In genomic region chr11:49903333-49903732, GRCm38 (mm10) we compare ENCODE assay signal across 9 mouse cellular contexts. TPM values are rescaled to one million over a fixed set of nuclear protein-coding genes. Genes with fewer than 3 reads are reported as not detected.
DNase-seq lines count a peak whose midpoint lies in the region; ATAC-seq and TF ChIP-seq lines count a peak whose summit lies in the region.
"Had no signal": no experiment of that assay in that cellular context is flagged by ENCODE, and none has a peak within 500 bp of the region (broad histone marks: within the 10 kb centered on the region; RNA-seq: fewer than 3 reads in every experiment).

No protein-coding gene starts in this region.

- H3K36me3 ChIP-seq in heart, embryonic 12.5 days: no peaks in the 10 kb centered on the region
- no peaks in the 10 kb centered on the region for H3K36me3 ChIP-seq in stomach, postnatal 0 days (ENCODE audit: control insufficient read depth, insufficient read depth, low read length)

- TF ChIP-seq CTCF in cortical plate, adult 2 months (IDR thresholded peaks at IDR 0.05; ENCODE audit: extremely low read depth, insufficient read depth, low read length): peak; percentile 81
- TF ChIP-seq CTCF in stomach, postnatal 0 days (IDR thresholded peaks at IDR 0.05; ENCODE audit: low read depth): peak; percentile 84

- H3K27me3 ChIP-seq in heart, embryonic 12.5 days (replicated peaks): peaks cover 57% of the 10 kb centered on the region
- peaks cover 7% of the 10 kb centered on the region; the same call in 1 of the 2 replicates for H3K27me3 ChIP-seq in stomach, postnatal 0 days (ENCODE audit: control insufficient read depth, insufficient read depth, low read length)

- no peak overlapping the region for H3K4me3 ChIP-seq in heart, embryonic 12.5 days
- H3K4me3 ChIP-seq in cortical plate, adult 2 months (ENCODE audit: insufficient read depth, low read length): peak overlapping the region; percentile 57; the same call in 1 of the 2 replicates
- H3K4me3 ChIP-seq in stomach, postnatal 0 days (ENCODE audit: low read depth, low read length): no peak overlapping the region

- H3K4me2 ChIP-seq in heart, embryonic 12.5 days: no peak overlapping the region
- H3K4me2 ChIP-seq in stomach, postnatal 0 days (replicated peaks; ENCODE audit: low read depth): no peak overlapping the region

- peak; percentile 61 for DNase-seq in heart, adult 8-10 months (ENCODE audit: low spot score)
- peak; percentile 74 for DNase-seq in ZHBTc4 (ENCODE audit: low read depth, low spot score)
- DNase-seq in heart, adult 9 months (ENCODE audit: low spot score in 2 of 2): peak; percentile 17 to 46
- DNase-seq in left cerebral cortex, adult 18-20 months (ENCODE audit: low spot score in 2 of 2): peak; percentile 80 to 90
- DNase-seq in stomach, postnatal 0 days (ENCODE audit: low spot score): peak; percentile 73

- H3K9ac ChIP-seq in heart, embryonic 12.5 days: no peak overlapping the region
- no peak overlapping the region for H3K9ac ChIP-seq in stomach, postnatal 0 days (ENCODE audit: low read length)

- no peak for TF ChIP-seq POLR2A in cortical plate, adult 2 months (IDR thresholded peaks at IDR 0.05; ENCODE audit: extremely low read depth, insufficient read depth, low read length)

- no peak for TF ChIP-seq EP300 in stomach, postnatal 0 days (optimal IDR thresholded peaks at IDR 0.05)

- 0 out of 2 replicates have a peak, but pooled peaks cover 9% of the 10 kb centered on the region for H3K4me1 ChIP-seq in heart, embryonic 12.5 days (replicated peaks)
- H3K4me1 ChIP-seq in cortical plate, adult 2 months (ENCODE audit: control insufficient read depth, insufficient read depth, low read length): no peaks in the 10 kb centered on the region
- no peaks in the 10 kb centered on the region for H3K4me1 ChIP-seq in stomach, postnatal 0 days (replicated peaks; ENCODE audit: control insufficient read depth, insufficient read depth)

- no peak for ATAC-seq in heart, embryonic 12.5 days (ENCODE audit: insufficient number of reproducible peaks, low FRiP score)
- ATAC-seq in monocyte, adult 5-6 weeks (replicated peaks; ENCODE audit: insufficient number of reproducible peaks, low FRiP score, low TSS enrichment, poor library complexity, severe bottlenecking): peak; percentile 66; the same call in 1 of the 2 replicates
- no peak for ATAC-seq in stomach, postnatal 0 days (ENCODE audit: low FRiP score, low TSS enrichment)

- H3K9me3 ChIP-seq in heart, embryonic 12.5 days (replicated peaks): no peaks in the 10 kb centered on the region
- no peaks in the 10 kb centered on the region for H3K9me3 ChIP-seq in stomach, postnatal 0 days (ENCODE audit: control insufficient read depth, low read length)

- H3K27ac ChIP-seq in heart, embryonic 12.5 days (ENCODE audit: poor library complexity, severe bottlenecking): no peak overlapping the region
- no peak overlapping the region for H3K27ac ChIP-seq in cortical plate, adult 2 months (ENCODE audit: insufficient read depth, low read length)
- H3K27ac ChIP-seq in stomach, postnatal 0 days (replicated peaks): no peak overlapping the region
- H3K27ac ChIP-seq: macrophage had no signal

- WGBS in heart, embryonic 12.5 days: 11% methylated on average over 7 of the region's 7 CpGs
- WGBS in stomach, postnatal 0 days: 14% methylated on average over 7 of the region's 7 CpGs

RNA-seq across cellular contexts. Expression of gene Rasgef1c, which starts 1.7 kb away (rescaled TPM):
- total RNA-seq in heart, adult 8-10 months (2022): under 1 TPM; 0.23 to 0.56 (median 0.44) TPM
- 0.18 and 0.19 TPM in 2 replicates for polyA plus RNA-seq in heart, embryonic 12.5 days (2016; fragmentation: Nextera tagmentation; extraction: Ambion mirVana)
- polyA plus RNA-seq in cortical plate, adult 2 months (2012; rRNA removed): 38.6 and 38.8 TPM in 2 replicates
- 10 to 100 TPM; 33.1 to 40.5 TPM for total RNA-seq in left cerebral cortex, adult 18-20 months (2021)
- total RNA-seq in monocyte, adult 5-6 weeks (2017): 0.29 to 0.96 TPM in 2 of 3 replicates, not detected in the other
- 0.57 and 0.74 TPM in 2 replicates for polyA plus RNA-seq in stomach, postnatal 0 days (2015; fragmentation: Nextera tagmentation; extraction: Ambion mirVana)
- polyA plus RNA-seq: macrophage had no signal

RNA-seq across cellular contexts. Expression of gene Mapk9, which starts 56.8 kb away (rescaled TPM):
- total RNA-seq in heart, adult 8-10 months (2022): 10 to 100 TPM; 42.8 to 47.4 (median 43.5) TPM
- polyA plus RNA-seq in heart, embryonic 12.5 days (2016; fragmentation: Nextera tagmentation; extraction: Ambion mirVana): 37.3 and 39.4 TPM in 2 replicates
- 130 and 131 TPM in 2 replicates for polyA plus RNA-seq in cortical plate, adult 2 months (2012; rRNA removed)
- total RNA-seq in left cerebral cortex, adult 18-20 months (2021): 100 to 1,000 TPM; 224 to 229 TPM
- total RNA-seq in monocyte, adult 5-6 weeks (2017): 43.4 to 49.7 TPM (median 45.7 TPM) in 3 replicates
- 19.2 and 19.7 TPM in 2 replicates for polyA plus RNA-seq in stomach, postnatal 0 days (2015; fragmentation: Nextera tagmentation; extraction: Ambion mirVana)

Comparison
In these comparisons a context has a peak if more than half of its experiments do, and no peak if none do; other contexts are left out.
1. DNase-seq: peak in every context shown above with its lines; median percentile 85 in left cerebral cortex, adult 18-20 months; 74 in ZHBTc4; 73 in stomach, postnatal 0 days; 61 in heart, adult 8-10 months; 32 in heart, adult 9 months.
2. RNA of gene Rasgef1c, which starts 1.7 kb away (total RNA-seq): 33.1 to 40.5 TPM in left cerebral cortex, adult 18-20 months; 0.23 to 0.56 TPM in heart, adult 8-10 months and 0.29 to 0.96 TPM in monocyte, adult 5-6 weeks; every median in the first group is over 10 times any median in the second.